Mouse (Mus musculus) layer of hippocampus, postnatal 36 days (tissue): Measurements from ENCODE around the gene Camk2n1. TPM values are rescaled to one million over a fixed set of nuclear protein-coding genes. Genes with fewer than 3 reads are reported as not detected.

Experiments used
- total RNA-seq, 2 experiments: library from RNA; stranded (reverse); gene quantifications; 2 replicates each; pipeline ENCODE4 v1.2.3; 2021

The Camk2n1 gene
- total RNA-seq, 2 experiments from 2014 or later: 359 to 375 TPM

Other genes starting within 250 kb of the Camk2n1 start
- gene Hp1bp3, start 238.0 kb upstream of the Camk2n1 start, total RNA-seq: 100 to 1,000 TPM; 178 to 183 TPM
- gene Sh2d5, start 203.9 kb upstream of the Camk2n1 start, total RNA-seq: 10 to 100 TPM; 45.3 to 51.4 TPM
- 10 to 100 TPM; 17.8 to 18.3 TPM for gene Kif17, start 203.9 kb upstream of the Camk2n1 start, total RNA-seq
- 10 to 100 TPM; 95.5 to 96.8 TPM for gene Ddost, start 149.6 kb upstream of the Camk2n1 start, total RNA-seq
- 100 to 1,000 TPM; 228 to 239 TPM for gene Pink1, start 128.0 kb upstream of the Camk2n1 start, total RNA-seq
- 1 to 10 TPM; 2.5 to 3.6 TPM for gene Cda, start 86.3 kb upstream of the Camk2n1 start, total RNA-seq
- 10 to 100 TPM; 31.2 to 31.3 TPM for gene Fam43b, start 57.8 kb upstream of the Camk2n1 start, total RNA-seq
- 10 to 100 TPM; 53.4 to 62.5 TPM for gene Mul1, start 19.6 kb upstream of the Camk2n1 start, total RNA-seq
- gene Vwa5b1, start 181.6 kb downstream of the Camk2n1 start, total RNA-seq: 1 to 10 TPM; 1.8 to 2.1 TPM